Mouse (Mus musculus) heart, postnatal 0 days (tissue): ENCODE measurements around the gene Smim4. TPM values are rescaled to one million over a fixed set of nuclear protein-coding genes. Genes with fewer than 3 reads are reported as not detected.

Experiments used
- ATAC-seq: fragments of 200-750 bp; cut with Nextera tagmentation; 2 replicates; pipeline ENCODE4 v1.8.0; 2017; ENCODE audit warnings: low read depth, moderate number of reproducible peaks, moderate library complexity; ENCODE audit not compliant: insufficient read depth
- DNase-seq: peaks from one replicate; pipeline ENCODE4 v3.0.0-alpha.2; 2016; ENCODE audit warnings: low spot score
- H3K27ac ChIP-seq: fragments of 300-500 bp; sonication (generic); 2 replicates; pipeline ENCODE4 v1.5.1; 2014; ENCODE audit warnings: low read depth, mild to moderate bottlenecking
- H3K27me3 ChIP-seq: fragments of 300-500 bp; sonication (generic); 2 replicates; pipeline ENCODE4 v1.6.1; 2014; ENCODE audit warnings: low read length, mixed read lengths; ENCODE audit not compliant: control insufficient read depth, insufficient read depth
- H3K36me3 ChIP-seq: fragments of 300-500 bp; sonication (generic); replicated peaks from 2 replicates; pipeline ENCODE4 v1.6.1; 2014; ENCODE audit warnings: low read length, mixed read lengths; ENCODE audit not compliant: control insufficient read depth, insufficient read depth
- H3K4me1 ChIP-seq: fragments of 300-500 bp; sonication (generic); 2 replicates; pipeline ENCODE4 v1.6.1; 2014; ENCODE audit warnings: antibody characterized with exemption; ENCODE audit not compliant: control insufficient read depth, insufficient read depth
- H3K4me2 ChIP-seq: fragments of 300-500 bp; sonication (generic); 2 replicates; pipeline ENCODE4 v1.6.1; 2014; ENCODE audit warnings: low read depth, mild to moderate bottlenecking, low read length, moderate library complexity
- H3K4me3 ChIP-seq: fragments of 300-500 bp; sonication (generic); 2 replicates; pipeline ENCODE4 v1.5.1; 2014; ENCODE audit warnings: low read depth, low read length
- H3K9ac ChIP-seq: fragments of 300-500 bp; sonication (generic); replicated peaks from 2 replicates; pipeline ENCODE4 v1.6.1; 2014; ENCODE audit warnings: low read depth, low read length, mixed read lengths
- H3K9me3 ChIP-seq: fragments of 300-500 bp; sonication (generic); replicated peaks from 2 replicates; pipeline ENCODE4 v1.6.1; 2016; ENCODE audit warnings: low read length; ENCODE audit not compliant: control insufficient read depth
- CTCF ChIP-seq: IDR thresholded peaks from 2 replicates; pipeline ENCODE4 v1.5.1; 2016; ENCODE audit warnings: antibody characterized with exemption, control low read depth, low read depth
- EP300 ChIP-seq: IDR thresholded peaks from 2 replicates; pipeline ENCODE4 v1.6.1; 2016; ENCODE audit warnings: antibody characterized with exemption, low read depth
- WGBS: fragments of 180-500 bp; shearing (Covaris S2); extraction: QIAGEN DNeasy Blood & Tissue Kit; methylation state at CpG from one replicate; pipeline ENCODE4 v1.1.7; 2014; 5-methylcytosine and 5-hydroxymethylcytosine counted together
- polyA plus RNA-seq: library from polyadenylated mRNA; unstranded; fragments of >200 nt; fragmentation: Nextera tagmentation; extraction: Ambion mirVana; gene quantifications from 2 replicates; pipeline ENCODE4 v1.2.1, GENCODE M21; 2015
- total RNA-seq: library from RNA; depleted of rRNA; stranded (reverse); fragments of >200 nt; gene quantifications from 2 replicates; pipeline ENCODE4 v1.2.3, GENCODE M21; 2014; ENCODE audit warnings: low replicate concordance

Gene Smim4
- total and polyA plus RNA-seq, 2 experiments from 2014 or later, result 12.7 to 207 TPM

DNA sequence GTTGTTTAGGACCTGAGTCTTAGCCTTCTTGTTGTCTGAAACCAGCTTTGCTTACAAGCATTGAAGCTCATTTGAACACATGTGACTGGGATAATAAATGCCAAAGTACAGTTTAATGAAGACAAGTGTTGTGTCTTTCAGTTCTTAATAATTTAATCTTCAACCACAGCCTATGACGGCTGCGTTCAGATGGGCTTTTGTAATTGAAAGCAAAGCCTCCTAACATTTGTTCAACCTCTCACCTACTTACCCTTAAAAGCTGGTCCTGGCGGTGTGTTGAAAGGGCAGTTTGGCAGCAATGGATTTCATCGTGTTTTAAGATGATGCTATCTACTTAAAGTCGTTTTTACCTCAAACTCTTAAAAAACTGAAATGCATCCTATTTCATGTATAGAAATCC is 16.6 kb downstream of the Smim4 start:
- Histone ChIP-seq H3K27me3 (no peaks in the 10 kb centered on the region), H3K9ac (no peak overlapping the region), H3K4me1 (no peaks in the 10 kb centered on the region), H3K4me3 (no peak overlapping the region), H3K4me2 (no peak overlapping the region), H3K36me3 (peaks cover 82% of the 10 kb centered on the region), H3K9me3 (no peaks in the 10 kb centered on the region), H3K27ac (no peak overlapping the region)
- TF ChIP-seq CTCF (no peak), EP300 (no peak)
- ATAC-seq (no peak), DNase-seq (no peak)
- 70% methylated on average over 5 of the region's 5 CpGs for WGBS

DNA sequence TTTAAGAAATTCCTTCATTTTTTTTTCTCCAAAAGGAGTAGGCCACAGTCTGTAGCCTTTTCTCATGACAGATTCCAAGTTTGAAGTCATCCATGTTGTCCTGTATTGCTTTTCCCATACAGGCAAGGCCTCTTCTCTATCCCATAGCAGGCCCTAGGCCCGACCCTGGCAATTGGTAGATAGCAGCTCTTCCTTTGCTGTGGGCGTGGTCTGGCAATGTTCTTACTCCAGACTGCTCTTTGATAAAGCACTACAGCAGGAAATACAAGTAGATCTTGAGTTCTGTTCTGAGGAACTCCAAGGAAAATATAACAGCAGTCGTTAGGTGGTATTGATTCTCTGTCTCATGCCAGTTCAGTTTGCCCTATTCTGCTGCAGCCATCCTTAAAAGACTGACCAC is 18.1 kb downstream of the Smim4 start:
- Histone ChIP-seq H3K9ac (no peak overlapping the region), H3K4me3 (no peak overlapping the region), H3K4me1 (no peaks in the 10 kb centered on the region), H3K36me3 (peaks cover 84% of the 10 kb centered on the region), H3K9me3 (no peaks in the 10 kb centered on the region), H3K4me2 (no peak overlapping the region), H3K27me3 (no peaks in the 10 kb centered on the region), H3K27ac (no peak overlapping the region)
- 61% methylated on average over 3 of the region's 3 CpGs for WGBS
- ATAC-seq (no peak), DNase-seq (no peak)
- TF ChIP-seq EP300 (no peak), CTCF (no peak)

GRCm38 (mm10) chr14:31105156-31105555 is 23.6 kb downstream of the Smim4 start:
- 89% methylated on average over 2 of the region's 2 CpGs for WGBS
- Histone ChIP-seq H3K36me3 (peaks cover 64% of the 10 kb centered on the region), H3K27ac (no peak overlapping the region), H3K9ac (no peak overlapping the region), H3K9me3 (no peaks in the 10 kb centered on the region), H3K4me2 (no peak overlapping the region), H3K27me3 (no peaks in the 10 kb centered on the region), H3K4me1 (no peaks in the 10 kb centered on the region; the same call in 1 of the 2 replicates), H3K4me3 (no peak overlapping the region)
- no peak for TF ChIP-seq CTCF
- no peak for TF ChIP-seq EP300
- ATAC-seq, result no peak
- DNase-seq, result no peak

DNA sequence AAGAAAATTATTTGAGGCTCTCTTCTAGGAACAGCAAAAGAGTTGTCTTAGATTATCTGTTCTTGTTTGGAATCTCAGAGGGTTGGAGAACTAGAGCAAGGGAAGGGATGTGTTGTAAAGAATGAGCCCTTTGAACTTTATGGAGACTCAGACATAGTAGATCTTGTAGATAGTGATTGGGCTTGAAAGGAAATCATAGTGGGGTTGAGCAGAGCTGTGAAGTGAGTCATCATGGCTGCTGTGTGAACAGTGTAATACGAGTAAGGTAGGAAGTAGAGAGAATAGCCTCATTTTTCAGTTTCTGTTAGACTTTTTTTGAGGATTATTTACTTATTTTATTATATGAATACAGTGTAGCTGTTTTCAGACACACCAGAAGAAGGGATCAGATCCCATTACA is 38.8 kb downstream of the Smim4 start:
- 66% methylated on average over 1 of the region's 1 CpGs for WGBS
- Histone ChIP-seq H3K4me3 (no peak overlapping the region), H3K4me2 (no peak overlapping the region), H3K4me1 (0 out of 2 replicates have a peak, but pooled peaks cover 7% of the 10 kb centered on the region), H3K36me3 (peaks cover 70% of the 10 kb centered on the region), H3K9ac (no peak overlapping the region), H3K27me3 (no peaks in the 10 kb centered on the region), H3K27ac (no peak overlapping the region), H3K9me3 (no peaks in the 10 kb centered on the region)
- TF ChIP-seq EP300, result no peak
- no peak for TF ChIP-seq CTCF
- DNase-seq, result no peak
- ATAC-seq, result no peak

- Histone ChIP-seq H3K36me3 (peaks cover 72% of the 10 kb centered on the region), H3K27ac (no peak overlapping the region), H3K27me3 (no peaks in the 10 kb centered on the region), H3K9me3 (no peaks in the 10 kb centered on the region), H3K4me2 (no peak overlapping the region), H3K4me3 (no peak overlapping the region), H3K9ac (no peak overlapping the region), H3K4me1 (0 out of 2 replicates have a peak, but pooled peaks cover 7% of the 10 kb centered on the region)
- WGBS, result 92% methylated on average over 2 of the region's 2 CpGs
- TF ChIP-seq CTCF (no peak), EP300 (no peak)
- no peak for ATAC-seq
- no peak for DNase-seq
Measured at GRCm38 (mm10) chr14:31088515-31088914, 40.2 kb downstream of the Smim4 start.

GRCm38 (mm10) chr14:31087433-31087832 is 41.3 kb downstream of the Smim4 start:
- Histone ChIP-seq H3K9me3 (no peaks in the 10 kb centered on the region), H3K27ac (no peak overlapping the region), H3K9ac (no peak overlapping the region), H3K4me2 (no peak overlapping the region), H3K4me3 (no peak overlapping the region), H3K36me3 (peaks cover 75% of the 10 kb centered on the region), H3K4me1 (0 out of 2 replicates have a peak, but pooled peaks cover 7% of the 10 kb centered on the region), H3K27me3 (no peaks in the 10 kb centered on the region)
- ATAC-seq, result no peak
- 82% methylated on average over 6 of the region's 6 CpGs for WGBS
- DNase-seq, result no peak
- TF ChIP-seq EP300, result no peak
- TF ChIP-seq CTCF, result 0 out of 2 replicates have a peak, but pooled peaks have one; percentile 20
